Mouse (Mus musculus): Measurements from ENCODE around the gene Lrrc45. TPM values are rescaled to one million over a fixed set of nuclear protein-coding genes. Genes with fewer than 3 reads are reported as not detected.
"Not testable (repeated sequence)": the region's sequence is repeated elsewhere in the genome, so short reads cannot be mapped to it uniquely, and the experiment has no call there.

Gene Lrrc45
- total RNA-seq, 2 experiments from 2014 or later = 76.4 to 78.9 TPM

- intact Hi-C loops (cut with DNase I); DNase-seq: not testable (repeated sequence)
These were observed 49.6 kb downstream of the Lrrc45 start for GRCm38 (mm10) chr11:120763121-120763999.

- intact Hi-C loops (cut with DNase I); DNase-seq: not testable (repeated sequence)
These were observed 53.3 kb downstream of the Lrrc45 start for GRCm38 (mm10) chr11:120767023-120767422.

GRCm38 (mm10) chr11:120768206-120768605 lies 54.5 kb downstream of the Lrrc45 start:
- intact Hi-C loops (cut with DNase I) = no loop called here
- DNase-seq = no peak

Other genes starting within 250 kb of the Lrrc45 start
- 10 to 100 TPM; 43.9 to 46.0 TPM for gene Arl16, start 246.3 kb upstream of the Lrrc45 start, total RNA-seq (2021)
- gene Mrpl12, start 229.3 kb upstream of the Lrrc45 start, total RNA-seq (2021) = 10 to 100 TPM; 74.4 to 74.5 TPM
- 10 to 100 TPM; 27.2 to 27.6 TPM for gene Slc25a10, start 222.1 kb upstream of the Lrrc45 start, total RNA-seq (2021)
- gene Gcgr, start 183.2 kb upstream of the Lrrc45 start, total RNA-seq (2021) = under 1 TPM in 1 of 2 experiments, not detected in 1; 0.18 TPM
- 100 to 1,000 TPM; 105 to 113 TPM for gene Mcrip1, start 164.2 kb upstream of the Lrrc45 start, total RNA-seq (2021)
- not detected for gene Ppp1r27, start 162.8 kb upstream of the Lrrc45 start, total RNA-seq (2021)
- gene P4hb, start 140.7 kb upstream of the Lrrc45 start, total RNA-seq (2021) = 100 to 1,000 TPM; 187 to 203 TPM
- 100 to 1,000 TPM; 351 to 368 TPM for gene Arhgdia, start 132.3 kb upstream of the Lrrc45 start, total RNA-seq (2021)
- gene Alyref, start 115.6 kb upstream of the Lrrc45 start, total RNA-seq (2021) = 100 to 1,000 TPM; 111 to 113 TPM
- 100 to 1,000 TPM; 113 to 115 TPM for gene Anapc11, start 115.5 kb upstream of the Lrrc45 start, total RNA-seq (2021)
- 1 to 10 TPM in 1 of 2 experiments, not detected in 1; 1.4 TPM for gene Npb, start 105.4 kb upstream of the Lrrc45 start, total RNA-seq (2021)
- gene Pcyt2, start 96.0 kb upstream of the Lrrc45 start, total RNA-seq (2021) = 100 to 1,000 TPM; 144 to 168 TPM
- gene Sirt7, start 88.7 kb upstream of the Lrrc45 start, total RNA-seq (2021) = 10 to 100 TPM; 37.5 to 38.0 TPM
- 10 to 100 TPM; 83.3 to 85.8 TPM for gene Mafg, start 80.3 kb upstream of the Lrrc45 start, total RNA-seq (2021)
- gene Pycr1, start 70.2 kb upstream of the Lrrc45 start, total RNA-seq (2021) = 1 to 10 TPM; 6.1 to 8.3 TPM
- gene Myadml2, start 65.8 kb upstream of the Lrrc45 start, total RNA-seq (2021) = 1 to 10 TPM; 1.0 to 2.9 TPM
- 1 to 10 TPM; 4.7 to 7.8 TPM for gene Notum, start 52.8 kb upstream of the Lrrc45 start, total RNA-seq (2021)
- gene Aspscr1, start 41.0 kb upstream of the Lrrc45 start, total RNA-seq (2021) = 10 to 100 TPM; 79.1 TPM
- gene Cenpx, start 187 bp upstream of the Lrrc45 start, total RNA-seq (2021) = 10 to 100 TPM; 31.2 to 35.1 TPM
- 100 to 1,000 TPM; 505 to 551 TPM for gene Rac3, start 7.5 kb downstream of the Lrrc45 start, total RNA-seq (2021)
- 1 to 10 TPM; 2.5 to 3.2 TPM for gene Dcxr, start 13.4 kb downstream of the Lrrc45 start, total RNA-seq (2021)
- gene Cbr2, start 18.2 kb downstream of the Lrrc45 start, total RNA-seq (2021) = 1 to 10 TPM; 2.9 to 3.0 TPM
- gene Hmga1b, start 48.9 kb downstream of the Lrrc45 start, total RNA-seq (2021) = 10 to 100 TPM; 29.6 to 85.6 TPM
- 10 to 100 TPM; 82.1 to 87.1 TPM for gene Rfng, start 70.3 kb downstream of the Lrrc45 start, total RNA-seq (2021)
- gene Gps1, start 70.3 kb downstream of the Lrrc45 start, total RNA-seq (2021) = 100 to 1,000 TPM; 142 to 154 TPM
- gene Dus1l, start 82.5 kb downstream of the Lrrc45 start, total RNA-seq (2021) = 10 to 100 TPM; 40.2 to 45.5 TPM
- gene Fasn, start 110.6 kb downstream of the Lrrc45 start, total RNA-seq (2021) = 100 to 1,000 TPM; 448 to 457 TPM
- 10 to 100 TPM; 11.7 to 13.7 TPM for gene Ccdc57, start 218.9 kb downstream of the Lrrc45 start, total RNA-seq (2021)
- 1 to 10 TPM; 1.4 to 3.6 TPM for gene Slc16a3, start 234.6 kb downstream of the Lrrc45 start, total RNA-seq (2021)